ENCODE assay signal across 9 mouse cellular contexts in the genomic region with DNA sequence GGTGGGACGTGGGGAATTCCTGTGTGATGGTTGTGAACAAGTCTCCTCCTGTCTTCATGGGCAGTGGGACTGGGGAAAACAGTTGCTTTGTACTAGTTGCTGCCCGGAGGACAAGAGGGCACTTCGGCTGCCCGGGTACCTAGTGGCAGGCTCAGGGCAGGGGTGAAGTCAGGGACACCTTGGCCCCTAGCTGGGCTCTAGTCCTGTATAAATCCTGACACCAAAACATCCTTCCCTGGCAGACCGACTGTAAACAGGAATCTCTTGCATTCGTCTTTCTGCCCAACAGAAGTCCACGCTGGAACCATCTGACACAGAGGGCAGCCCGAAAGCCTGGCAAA. TPM values are rescaled to one million over a fixed set of nuclear protein-coding genes. Genes with fewer than 3 reads are reported as not detected.
DNase-seq lines count a peak whose midpoint lies in the region; ATAC-seq and TF ChIP-seq lines count a peak whose summit lies in the region.
"Had no signal": no experiment of that assay in that cellular context is flagged by ENCODE, and none has a peak within 500 bp of the region (broad histone marks: within the 10 kb centered on the region; RNA-seq: fewer than 3 reads in every experiment).

No protein-coding gene starts in this region.

- ATAC-seq in kidney, embryonic 14.5 days (ENCODE audit: low FRiP score, low TSS enrichment): peak; percentile 52
- ATAC-seq in forebrain, embryonic 12.5 days (ENCODE audit: low FRiP score): 0 out of 2 replicates have a peak, but pooled peaks have one; percentile 11

- H3K27ac ChIP-seq in kidney, embryonic 14.5 days (ENCODE audit: low read depth, low read length): peak overlapping the region; percentile 94
- peak overlapping the region; percentile 51 for H3K27ac ChIP-seq in forebrain, embryonic 12.5 days

- DNase-seq in kidney, adult 18-20 months: no peak
- peak; percentile 66 for DNase-seq in kidney, postnatal 14 days
- no peak for DNase-seq in right cerebral cortex, adult 18-20 months
- DNase-seq in cerebellum, postnatal 25 days: no peak
- no peak for DNase-seq in right cerebral cortex, postnatal 36 days (ENCODE audit: low spot score in 2 of 2)

- H3K79me2 ChIP-seq in myocyte (ENCODE audit: control insufficient read depth, insufficient read depth): no peaks in the 10 kb centered on the region

- peak overlapping the region; percentile 49 for H3K4me2 ChIP-seq in kidney, embryonic 14.5 days (replicated peaks; ENCODE audit: low read depth, low read length)
- H3K4me2 ChIP-seq in forebrain, embryonic 12.5 days: peak overlapping the region; percentile 53
- peak overlapping the region; percentile 18 for H3K4me2 ChIP-seq in myocyte (ENCODE audit: low read depth)

- peaks cover 29% of the 10 kb centered on the region for H3K4me1 ChIP-seq in kidney, embryonic 14.5 days (ENCODE audit: control insufficient read depth, insufficient read depth, low read length)
- H3K4me1 ChIP-seq in forebrain, embryonic 12.5 days: peaks cover 23% of the 10 kb centered on the region

- no peaks in the 10 kb centered on the region for H3K36me3 ChIP-seq in kidney, embryonic 14.5 days (ENCODE audit: control insufficient read depth, insufficient read depth, low read length)
- no peaks in the 10 kb centered on the region for H3K36me3 ChIP-seq in forebrain, embryonic 12.5 days (replicated peaks)
- H3K36me3 ChIP-seq in myocyte (ENCODE audit: control insufficient read depth, insufficient read depth): no peaks in the 10 kb centered on the region

- 13% methylated on average over 8 of the region's 8 CpGs for WGBS in kidney, embryonic 14.5 days
- 13% methylated on average over 8 of the region's 8 CpGs for WGBS in forebrain, embryonic 12.5 days

- no peaks in the 10 kb centered on the region for H3K27me3 ChIP-seq in kidney, embryonic 14.5 days (ENCODE audit: control insufficient read depth, insufficient read depth, low read length)
- peaks cover 8% of the 10 kb centered on the region; the same call in 1 of the 2 replicates for H3K27me3 ChIP-seq in forebrain, embryonic 12.5 days
- H3K27me3 ChIP-seq in myocyte (ENCODE audit: control insufficient read depth, insufficient read depth, insufficient read length): no peaks in the 10 kb centered on the region

- H3K4me3 ChIP-seq in kidney, embryonic 14.5 days (ENCODE audit: low read length): no peak overlapping the region
- H3K4me3 ChIP-seq in forebrain, embryonic 12.5 days (replicated peaks): peak overlapping the region; percentile 26; the same call in 1 of the 2 replicates
- no peak overlapping the region for H3K4me3 ChIP-seq in myocyte

- TF ChIP-seq POLR2A in myocyte (IDR thresholded peaks at IDR 0.05; ENCODE audit: insufficient read length, low read depth): no peak

- no peak overlapping the region for H3ac ChIP-seq in myocyte (ENCODE audit: control insufficient read depth, insufficient read length)

- no peak overlapping the region for H3K9ac ChIP-seq in kidney, embryonic 14.5 days (ENCODE audit: low read depth, low read length)
- H3K9ac ChIP-seq in forebrain, embryonic 12.5 days: no peak overlapping the region

- H3K9me3 ChIP-seq in kidney, embryonic 14.5 days (ENCODE audit: control insufficient read depth, low read length): no peaks in the 10 kb centered on the region
- no peaks in the 10 kb centered on the region for H3K9me3 ChIP-seq in forebrain, embryonic 12.5 days

TF ChIP-seq in myocyte, 11 proteins besides CTCF, POLR2A, EP300 and RAD21:
- TF ChIP-seq MYOG (IDR thresholded peaks at IDR 0.05; ENCODE audit: control insufficient read depth in 1 of 3, insufficient read depth in 1 of 3, insufficient read length in 2 of 3, low read depth in 2 of 3) (no peak), SRF (IDR thresholded peaks at IDR 0.05; ENCODE audit: control insufficient read depth, insufficient read length, low read depth) (no peak), USF1 (IDR thresholded peaks at IDR 0.05; ENCODE audit: low read depth) (no peak), REST (IDR thresholded peaks at IDR 0.05; ENCODE audit: insufficient read depth, insufficient read length) (no peak), TCF3 (IDR thresholded peaks at IDR 0.05; ENCODE audit: insufficient read length, low read depth) (no peak), MYOD1 (IDR thresholded peaks at IDR 0.05; ENCODE audit: control insufficient read depth in 1 of 3, insufficient read length in 2 of 3, low read depth in 2 of 3) (no peak), MAX (IDR thresholded peaks at IDR 0.05; ENCODE audit: low read depth) (no peak), POLR2AphosphoS2 (IDR thresholded peaks at IDR 0.05; ENCODE audit: insufficient read length, low read depth) (peak; percentile 1)

RNA-seq across cellular contexts. Expression of gene Gprc5c, which starts 20.5 kb away (rescaled TPM):
- polyA plus RNA-seq in kidney, embryonic 14.5 days (2014; fragmentation: Nextera tagmentation; extraction: Ambion mirVana): 49.9 and 105 TPM in 2 replicates
- 8.4 and 10.8 TPM in 2 replicates for polyA plus RNA-seq in forebrain, embryonic 12.5 days (2016; fragmentation: Nextera tagmentation; extraction: Ambion mirVana)
- polyA plus RNA-seq in myocyte (2012; fragmentation: generic; extraction: Trizol): 172 TPM

RNA-seq across cellular contexts. Expression of gene Gpr142, which starts 31.7 kb away (rescaled TPM):
- 0.19 TPM in 1 of 2 replicates, not detected in the other for polyA plus RNA-seq in kidney, embryonic 14.5 days (2014; fragmentation: Nextera tagmentation; extraction: Ambion mirVana)
- polyA plus RNA-seq in forebrain, embryonic 12.5 days (2016; fragmentation: Nextera tagmentation; extraction: Ambion mirVana): not detected in 2 replicates
- 0.07 TPM for polyA plus RNA-seq in myocyte (2012; fragmentation: generic; extraction: Trizol)
- polyA plus RNA-seq: large intestine, adult 2 months had no signal

RNA-seq across cellular contexts. Expression of gene Btbd17, which starts 34.7 kb away (rescaled TPM):
- polyA plus RNA-seq in kidney, embryonic 14.5 days (2014; fragmentation: Nextera tagmentation; extraction: Ambion mirVana): 0.77 and 1.6 TPM in 2 replicates
- 41.6 and 44.8 TPM in 2 replicates for polyA plus RNA-seq in forebrain, embryonic 12.5 days (2016; fragmentation: Nextera tagmentation; extraction: Ambion mirVana)
- polyA plus RNA-seq in myocyte (2012; fragmentation: generic; extraction: Trizol): 34.0 TPM

RNA-seq across cellular contexts. Expression of gene Cd300a, which starts 59.4 kb away (rescaled TPM):
- 0.91 and 1.2 TPM in 2 replicates for polyA plus RNA-seq in kidney, embryonic 14.5 days (2014; fragmentation: Nextera tagmentation; extraction: Ambion mirVana)
- polyA plus RNA-seq in forebrain, embryonic 12.5 days (2016; fragmentation: Nextera tagmentation; extraction: Ambion mirVana): 0.44 and 0.68 TPM in 2 replicates
- 0.40 TPM for polyA plus RNA-seq in myocyte (2012; fragmentation: generic; extraction: Trizol)

Comparison
In these comparisons a context has a peak if more than half of its experiments do, and no peak if none do; other contexts are left out.
1. RNA of gene Btbd17, which starts 34.7 kb away (polyA plus RNA-seq): 41.6 to 44.8 TPM in forebrain, embryonic 12.5 days and 34.0 TPM in myocyte (single experiment); 0.77 to 1.6 TPM in kidney, embryonic 14.5 days; every median in the first group is over 10 times any median in the second.
2. Peak in every context shown above with its lines, with median percentiles within 50 percentile points of each other: H3K4me2 ChIP-seq.